Mouse (Mus musculus) heart, embryonic 14.5 days (tissue): ENCODE results near the gene Crygc. TPM values are rescaled to one million over a fixed set of nuclear protein-coding genes. Genes with fewer than 3 reads are reported as not detected.

Source experiments
- ATAC-seq: fragments of 200-750 bp; cut with Nextera tagmentation; 2 replicates; pipeline ENCODE4 v1.8.0; 2017; ENCODE audit warnings: low read depth, moderate TSS enrichment; ENCODE audit not compliant: insufficient number of reproducible peaks, insufficient read depth, low FRiP score
- H3K27ac ChIP-seq, 2 experiments: fragments of 200-500 bp in 1 of 2; fragments of 300-500 bp in 1 of 2; sonication (generic) in 1 of 2; replicated peaks in 1 of 2; 2 replicates each; pipeline ENCODE4 v1.5.1; 2012 to 2014; ENCODE audit warnings: low read depth in 2 of 2, low read length in 2 of 2, control low read depth in 1 of 2, mild to moderate bottlenecking in 1 of 2, mixed read lengths in 1 of 2; ENCODE audit not compliant: control insufficient read depth in 1 of 2, insufficient read depth in 1 of 2
- H3K27me3 ChIP-seq: fragments of 300-500 bp; sonication (generic); 2 replicates; pipeline ENCODE4 v1.6.1; 2014; ENCODE audit warnings: mild to moderate bottlenecking, low read length, control low read depth; ENCODE audit not compliant: control insufficient read depth, insufficient read depth
- H3K36me3 ChIP-seq: fragments of 300-500 bp; sonication (generic); 2 replicates; pipeline ENCODE4 v1.6.1; 2014; ENCODE audit warnings: mild to moderate bottlenecking, control low read depth, low read length, mixed read lengths; ENCODE audit not compliant: control insufficient read depth, insufficient read depth
- H3K4me1 ChIP-seq, 2 experiments: fragments of 200-500 bp in 1 of 2; fragments of 300-500 bp in 1 of 2; sonication (generic) in 1 of 2; 2 replicates each; pipeline ENCODE4 v1.6.1; 2012 to 2014; ENCODE audit warnings: low read length in 2 of 2, control low read depth in 1 of 2, mixed read lengths in 1 of 2; ENCODE audit not compliant: control insufficient read depth in 2 of 2, insufficient read depth in 2 of 2
- H3K4me2 ChIP-seq: fragments of 300-500 bp; sonication (generic); 2 replicates; pipeline ENCODE4 v1.6.1; 2014; ENCODE audit warnings: mild to moderate bottlenecking, low read length
- H3K4me3 ChIP-seq, 2 experiments: fragments of 200-500 bp in 1 of 2; fragments of 300-500 bp in 1 of 2; sonication (generic) in 1 of 2; 2 replicates each; pipeline ENCODE4 v1.5.1; 2012 to 2014; ENCODE audit warnings: low read length in 2 of 2, mild to moderate bottlenecking in 2 of 2, control low read depth in 1 of 2, low read depth in 1 of 2, moderate library complexity in 1 of 2; ENCODE audit not compliant: control insufficient read depth in 1 of 2, insufficient read depth in 1 of 2
- H3K9ac ChIP-seq: fragments of 300-500 bp; sonication (generic); 2 replicates; pipeline ENCODE4 v1.6.1; 2014; ENCODE audit warnings: mild to moderate bottlenecking, low read length
- H3K9me3 ChIP-seq: fragments of 300-500 bp; sonication (generic); 2 replicates; pipeline ENCODE4 v1.6.1; 2016; ENCODE audit warnings: low read length, control low read depth; ENCODE audit not compliant: control insufficient read depth
- WGBS: fragments of 180-500 bp; shearing (Covaris S2); extraction: QIAGEN DNeasy Blood & Tissue Kit; methylation state at CpG from one replicate; pipeline ENCODE4 v1.1.7; 2014; 5-methylcytosine and 5-hydroxymethylcytosine counted together
- polyA plus RNA-seq: library from polyadenylated mRNA; unstranded; fragments of >200 nt; fragmentation: Nextera tagmentation; extraction: Ambion mirVana; gene quantifications from 2 replicates; pipeline ENCODE4 v1.2.1, GENCODE M21; 2014

Gene Crygc
- polyA plus RNA-seq, 1 experiment from 2014 or later: not detected

- Histone ChIP-seq H3K9ac (no peak overlapping the region), H3K27ac (no peak overlapping the region), H3K36me3 (no peaks in the 10 kb centered on the region), H3K4me1 (no peaks in the 10 kb centered on the region; a peak in 1 of 4 replicates), H3K4me3 (no peak overlapping the region), H3K27me3 (no peaks in the 10 kb centered on the region), H3K9me3 (no peaks in the 10 kb centered on the region), H3K4me2 (no peak overlapping the region)
- 80% methylated on average over 3 of the region's 3 CpGs for WGBS
- no peak for ATAC-seq
These were observed 33.8 kb downstream of the Crygc start for GRCm38 (mm10) chr1:65039679-65040078.

GRCm38 (mm10) chr1:65037542-65037941 lies 35.9 kb downstream of the Crygc start:
- Histone ChIP-seq H3K27ac (no peak overlapping the region), H3K27me3 (no peaks in the 10 kb centered on the region), H3K4me1 (no peaks in the 10 kb centered on the region; a peak in 1 of 4 replicates), H3K36me3 (no peaks in the 10 kb centered on the region), H3K4me3 (no peak overlapping the region), H3K9me3 (no peaks in the 10 kb centered on the region), H3K9ac (no peak overlapping the region), H3K4me2 (no peak overlapping the region)
- ATAC-seq: no peak
- 57% methylated on average over 2 of the region's 2 CpGs for WGBS

GRCm38 (mm10) chr1:65035513-65035912 lies 38.0 kb downstream of the Crygc start:
- Histone ChIP-seq H3K4me1 (no peaks in the 10 kb centered on the region), H3K27me3 (no peaks in the 10 kb centered on the region), H3K36me3 (no peaks in the 10 kb centered on the region), H3K27ac (no peak overlapping the region), H3K9me3 (no peaks in the 10 kb centered on the region), H3K4me3 (no peak overlapping the region), H3K9ac (no peak overlapping the region), H3K4me2 (no peak overlapping the region)
- no peak for ATAC-seq
- 34% methylated on average over 3 of the region's 3 CpGs for WGBS

- Histone ChIP-seq H3K36me3 (no peaks in the 10 kb centered on the region), H3K9ac (no peak within 1 kb of the TSS), H3K9me3 (no peaks in the 10 kb centered on the region), H3K4me2 (no peak within 1 kb of the TSS), H3K4me1 (no peaks in the 10 kb centered on the region; a peak in 1 of 4 replicates), H3K4me3 (no peak within 1 kb of the TSS), H3K27me3 (no peaks in the 10 kb centered on the region), H3K27ac (no peak within 1 kb of the TSS)
- ATAC-seq: no peak
These were observed 40.8 kb downstream of the Crygc start, which contains the start of gene Akr1cl for GRCm38 (mm10) chr1:65032641-65033040. Gene Akr1cl, minus strand, starts transcription at chr1:65032759.

GRCm38 (mm10) chr1:65028206-65028605 lies 45.3 kb downstream of the Crygc start:
- no peaks in the 10 kb centered on the region for H3K36me3 ChIP-seq
- no peak overlapping the region for H3K9ac ChIP-seq
- H3K4me3 ChIP-seq: no peak overlapping the region
- no peaks in the 10 kb centered on the region; a peak in 1 of 4 replicates for H3K4me1 ChIP-seq
- H3K27me3 ChIP-seq: no peaks in the 10 kb centered on the region
- H3K4me2 ChIP-seq: no peak overlapping the region
- 61% methylated on average over 9 of the region's 9 CpGs for WGBS
- no peak overlapping the region for H3K27ac ChIP-seq
- ATAC-seq: no peak
- H3K9me3 ChIP-seq: no peaks in the 10 kb centered on the region

Other genes starting within 250 kb of the Crygc start
- gene Plekhm3, start 116.9 kb downstream of the Crygc start, polyA plus RNA-seq: 8.4 and 9.0 TPM in 2 replicates
- 0.32 and 0.46 TPM in 2 replicates for gene Akr1cl, start 40.9 kb downstream of the Crygc start, polyA plus RNA-seq
- gene Cryge, start 22.5 kb downstream of the Crygc start, polyA plus RNA-seq: not detected in 2 replicates
- gene Crygd, start 10.2 kb downstream of the Crygc start, polyA plus RNA-seq: not detected in 2 replicates
- gene Crygb, start 8.6 kb upstream of the Crygc start, polyA plus RNA-seq: 0.57 and 1.3 TPM in 2 replicates
- gene Cryga, start 29.7 kb upstream of the Crygc start, polyA plus RNA-seq: not detected in 2 replicates
- gene Gm28845, start 45.9 kb upstream of the Crygc start, polyA plus RNA-seq: not detected in 2 replicates
- gene D630023F18Rik, start 49.5 kb upstream of the Crygc start, polyA plus RNA-seq: 0.23 and 0.43 TPM in 2 replicates
- gene Idh1, start 112.8 kb upstream of the Crygc start, polyA plus RNA-seq: 68.4 and 74.3 TPM in 2 replicates
- gene Pikfyve, start 113.0 kb upstream of the Crygc start, polyA plus RNA-seq: 9.5 TPM in 2 replicates
- not detected in 2 replicates for gene Pth2r, start 208.4 kb upstream of the Crygc start, polyA plus RNA-seq